In genomic region chr10:63022541-63023120, GRCm38 (mm10) we compare ENCODE assay signal across 9 mouse cellular contexts. TPM values are rescaled to one million over a fixed set of nuclear protein-coding genes. Genes with fewer than 3 reads are reported as not detected.
DNase-seq lines count a peak whose midpoint lies in the region; ATAC-seq lines count a peak whose summit lies in the region.
"Had no signal": no experiment of that assay in that cellular context is flagged by ENCODE, and none has a peak within 500 bp of the region (broad histone marks: within the 10 kb centered on the region; RNA-seq: fewer than 3 reads in every experiment).

No protein-coding gene starts in this region.

- peak overlapping the region; percentile 98 for H3K9ac ChIP-seq in heart, embryonic 11.5 days (ENCODE audit: low read depth, low read length)
- H3K9ac ChIP-seq in liver, embryonic 11.5 days (ENCODE audit: low read depth, low read length), result peak overlapping the region; percentile 99

- under 1% methylated on average over 27 of the region's 27 CpGs for WGBS in heart, embryonic 11.5 days (ENCODE audit: insufficient replicate concordance)
- WGBS in forebrain, embryonic 10.5 days, result under 1% methylated on average over 27 of the region's 27 CpGs
- under 1% methylated on average over 27 of the region's 27 CpGs for WGBS in liver, embryonic 11.5 days

- no peak for DNase-seq in heart, adult 18-20 months
- peak; percentile 66 for DNase-seq in A20 (ENCODE audit: low read depth, low spot score)
- peak; percentile 27 for DNase-seq in forebrain, embryonic 10.5 days (ENCODE audit: extremely low spot score, low spot score)
- DNase-seq in liver, embryonic 11.5 days (ENCODE audit: low spot score), result no peak
- DNase-seq in adrenal gland, postnatal 25 days, result no peak
- DNase-seq in frontal cortex, postnatal 25 days (ENCODE audit: low spot score in 2 of 2), result no peak

- peak overlapping the region; percentile 55 for H3K4me2 ChIP-seq in heart, embryonic 11.5 days
- peak overlapping the region; percentile 73 for H3K4me2 ChIP-seq in liver, embryonic 11.5 days

- peaks cover 13% of the 10 kb centered on the region for H3K4me1 ChIP-seq in heart, embryonic 11.5 days (ENCODE audit: control insufficient read depth, insufficient read depth, low read length)
- H3K4me1 ChIP-seq in forebrain, embryonic 10.5 days, result peaks cover 55% of the 10 kb centered on the region
- peaks cover 15% of the 10 kb centered on the region for H3K4me1 ChIP-seq in liver, embryonic 11.5 days (replicated peaks; ENCODE audit: control insufficient read depth, insufficient read depth, low read length)

- no peaks in the 10 kb centered on the region for H3K27me3 ChIP-seq in heart, embryonic 11.5 days (ENCODE audit: control insufficient read depth, insufficient read depth, low read length)
- H3K27me3 ChIP-seq in forebrain, embryonic 10.5 days (ENCODE audit: poor library complexity, severe bottlenecking), result no peaks in the 10 kb centered on the region
- H3K27me3 ChIP-seq in liver, embryonic 11.5 days (replicated peaks; ENCODE audit: control insufficient read depth, insufficient read depth, low read length), result no peaks in the 10 kb centered on the region
- H3K27me3 ChIP-seq: Patski had no signal

- ATAC-seq in heart, embryonic 11.5 days (replicated peaks; ENCODE audit: insufficient number of reproducible peaks, low FRiP score, low TSS enrichment), result no peak
- ATAC-seq in liver, embryonic 11.5 days (replicated peaks; ENCODE audit: low FRiP score), result no peak
- no peak for ATAC-seq in inflammation-experienced regulatory T-cells, adult 6 months

- H3K9me3 ChIP-seq in heart, embryonic 11.5 days (replicated peaks; ENCODE audit: control insufficient read depth, low read length), result no peaks in the 10 kb centered on the region
- no peaks in the 10 kb centered on the region for H3K9me3 ChIP-seq in forebrain, embryonic 10.5 days
- H3K9me3 ChIP-seq in liver, embryonic 11.5 days (ENCODE audit: control insufficient read depth, low read length), result no peaks in the 10 kb centered on the region

- peak overlapping the region; percentile 100 for H3K27ac ChIP-seq in heart, embryonic 11.5 days (ENCODE audit: low read depth, low read length)
- H3K27ac ChIP-seq in forebrain, embryonic 10.5 days, result peak overlapping the region; percentile 100
- peak overlapping the region; percentile 99 for H3K27ac ChIP-seq in liver, embryonic 11.5 days (ENCODE audit: low read depth, low read length)

- H3K4me3 ChIP-seq in heart, embryonic 11.5 days (ENCODE audit: low read depth, low read length), result peak overlapping the region; percentile 98
- H3K4me3 ChIP-seq in forebrain, embryonic 10.5 days, result peak overlapping the region; percentile 97
- peak overlapping the region; percentile 91 for H3K4me3 ChIP-seq in liver, embryonic 11.5 days (ENCODE audit: low read depth, low read length)

- 0 out of 2 replicates have a peak, but pooled peaks cover 2% of the 10 kb centered on the region for H3K36me3 ChIP-seq in heart, embryonic 11.5 days (ENCODE audit: control insufficient read depth, insufficient read depth, low read length)
- H3K36me3 ChIP-seq in forebrain, embryonic 10.5 days (replicated peaks), result peaks cover 20% of the 10 kb centered on the region
- no peaks in the 10 kb centered on the region; the same call in none of the 2 replicates for H3K36me3 ChIP-seq in liver, embryonic 11.5 days (ENCODE audit: control insufficient read depth, insufficient read depth, low read length)

RNA-seq across cellular contexts. Expression of gene Hnrnph3, which starts 1.4 kb away (rescaled TPM):
- polyA plus RNA-seq in heart, embryonic 11.5 days (2014; fragmentation: Nextera tagmentation; extraction: Ambion mirVana), result 50.5 and 51.2 TPM in 2 replicates
- 10 to 100 TPM; 32.9 to 35.7 TPM for total RNA-seq in heart, adult 18-20 months (2021)
- polyA plus RNA-seq in forebrain, embryonic 10.5 days (2016; fragmentation: Nextera tagmentation; extraction: Ambion mirVana), result 218 and 221 TPM in 2 replicates
- 52.6 and 57.1 TPM in 2 replicates for polyA plus RNA-seq in liver, embryonic 11.5 days (2014; fragmentation: Nextera tagmentation; extraction: Ambion mirVana)
- 55.2 and 55.8 TPM in 2 replicates for total RNA-seq in adrenal gland, postnatal 25 days (2021)
- 100 to 1,000 TPM in 1 of 3 experiments, 10 to 100 TPM in 2; 61.1 to 117 (median 97.4) TPM for polyA plus RNA-seq in inflammation-experienced regulatory T-cells, adult 6 months (2017; shearing (Covaris generic))

RNA-seq across cellular contexts. Expression of gene Pbld2, which starts 1.5 kb away (rescaled TPM):
- 0.67 and 0.70 TPM in 2 replicates for polyA plus RNA-seq in heart, embryonic 11.5 days (2014; fragmentation: Nextera tagmentation; extraction: Ambion mirVana)
- total RNA-seq in heart, adult 18-20 months (2021), result 10 to 100 TPM; 10.3 to 12.2 TPM
- polyA plus RNA-seq in forebrain, embryonic 10.5 days (2016; fragmentation: Nextera tagmentation; extraction: Ambion mirVana), result 0.76 and 0.93 TPM in 2 replicates
- polyA plus RNA-seq in liver, embryonic 11.5 days (2014; fragmentation: Nextera tagmentation; extraction: Ambion mirVana), result 0.73 and 1.2 TPM in 2 replicates
- 3.4 and 4.3 TPM in 2 replicates for total RNA-seq in adrenal gland, postnatal 25 days (2021)
- polyA plus RNA-seq in inflammation-experienced regulatory T-cells, adult 6 months (2017; shearing (Covaris generic)), result under 1 TPM in 2 of 3 experiments, not detected in 1; 0.51 to 0.98 TPM

RNA-seq across cellular contexts. Expression of gene Pbld1, which starts 37.3 kb away (rescaled TPM):
- polyA plus RNA-seq in heart, embryonic 11.5 days (2014; fragmentation: Nextera tagmentation; extraction: Ambion mirVana), result 0.38 and 1.1 TPM in 2 replicates
- 1 to 10 TPM; 1.0 to 3.3 TPM for total RNA-seq in heart, adult 18-20 months (2021)
- polyA plus RNA-seq in forebrain, embryonic 10.5 days (2016; fragmentation: Nextera tagmentation; extraction: Ambion mirVana), result 1.5 and 1.8 TPM in 2 replicates
- 1.9 and 2.5 TPM in 2 replicates for polyA plus RNA-seq in liver, embryonic 11.5 days (2014; fragmentation: Nextera tagmentation; extraction: Ambion mirVana)
- total RNA-seq in adrenal gland, postnatal 25 days (2021), result 1.8 and 5.3 TPM in 2 replicates
- under 1 TPM in 2 of 3 experiments, not detected in 1; 0.15 to 0.21 TPM for polyA plus RNA-seq in inflammation-experienced regulatory T-cells, adult 6 months (2017; shearing (Covaris generic))

RNA-seq across cellular contexts. Expression of gene Rufy2, which starts 42.6 kb away (rescaled TPM):
- polyA plus RNA-seq in heart, embryonic 11.5 days (2014; fragmentation: Nextera tagmentation; extraction: Ambion mirVana), result 13.1 and 13.3 TPM in 2 replicates
- total RNA-seq in heart, adult 18-20 months (2021), result 1 to 10 TPM; 6.8 to 7.0 TPM
- polyA plus RNA-seq in forebrain, embryonic 10.5 days (2016; fragmentation: Nextera tagmentation; extraction: Ambion mirVana), result 26.5 and 28.7 TPM in 2 replicates
- polyA plus RNA-seq in liver, embryonic 11.5 days (2014; fragmentation: Nextera tagmentation; extraction: Ambion mirVana), result 5.7 and 9.8 TPM in 2 replicates
- 12.1 and 17.4 TPM in 2 replicates for total RNA-seq in adrenal gland, postnatal 25 days (2021)
- polyA plus RNA-seq in inflammation-experienced regulatory T-cells, adult 6 months (2017; shearing (Covaris generic)), result 10 to 100 TPM; 25.8 to 61.7 (median 43.9) TPM

Comparison
In these comparisons a context has a peak if more than half of its experiments do, and no peak if none do; other contexts are left out.
1. DNase-seq: peak in A20 (single experiment) and forebrain, embryonic 10.5 days (single experiment); none in heart, adult 18-20 months (0 of 2), liver, embryonic 11.5 days (single experiment), adrenal gland, postnatal 25 days (single experiment) and frontal cortex, postnatal 25 days (0 of 2).
2. Peak in every context shown above with its lines, with median percentiles within 50 percentile points of each other: H3K27ac ChIP-seq and H3K4me3 ChIP-seq.